8 mouse cellular contexts compared by ENCODE assay signal in the genomic region with DNA sequence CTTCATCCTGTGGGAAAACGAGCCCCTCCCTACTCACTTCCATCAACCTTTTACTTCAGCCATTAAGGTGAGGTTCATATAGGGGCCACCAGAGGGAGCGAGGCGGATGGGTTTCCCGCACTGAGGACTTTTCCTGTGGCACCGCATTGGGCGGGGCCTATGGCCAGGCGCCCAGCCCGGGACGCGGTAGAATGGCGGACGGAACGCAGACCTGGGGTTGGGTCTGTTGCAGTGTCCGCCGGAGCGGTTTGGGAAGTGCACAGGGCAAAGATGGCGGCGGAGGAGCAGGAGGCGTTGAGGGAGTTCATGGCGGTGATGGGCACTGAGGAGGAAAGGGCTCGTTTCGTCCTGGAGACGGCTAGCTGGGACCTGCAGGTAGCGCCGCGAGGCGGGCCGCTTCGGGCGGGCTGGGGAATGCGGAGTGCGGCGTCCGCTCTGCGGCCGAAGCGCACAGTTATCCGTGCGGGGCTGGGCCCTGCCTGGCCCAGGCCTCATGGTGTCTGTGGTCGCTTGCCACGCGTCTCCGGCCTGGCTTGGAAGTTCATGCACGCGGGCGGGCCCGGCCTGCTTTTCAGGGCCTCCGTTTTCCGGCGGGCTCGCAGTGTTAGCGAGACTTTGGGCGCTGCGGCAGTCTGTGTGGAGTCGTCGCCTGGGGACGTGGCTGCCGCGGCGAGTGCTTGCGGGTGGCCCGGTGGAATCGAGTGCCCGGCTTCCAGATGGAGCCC.
DNase-seq lines count a peak whose midpoint lies in the region; ATAC-seq and TF ChIP-seq lines count a peak whose summit lies in the region.
"Not testable (repeated sequence)": the region's sequence is repeated elsewhere in the genome, so short reads cannot be mapped to it uniquely, and the experiment has no call there.

No protein-coding gene starts in this region.

- TF ChIP-seq POLR2A in CH12.LX (IDR thresholded peaks at IDR 0.05; ENCODE audit: low read depth, low read length) = peak; percentile 48; the same call in 1 of the 2 replicates

- not testable (repeated sequence) for H3K4me2 ChIP-seq in CH12.LX (ENCODE audit: insufficient read depth, low read depth, poor library complexity, severe bottlenecking)
- peak overlapping the region; percentile 40 for H3K4me2 ChIP-seq in forebrain, embryonic 16.5 days (ENCODE audit: low read length)
- H3K4me2 ChIP-seq in liver, embryonic 15.5 days = peak overlapping the region; percentile 70
- peak overlapping the region; percentile 55 for H3K4me2 ChIP-seq in neural tube, embryonic 12.5 days (replicated peaks)

- not testable (repeated sequence) for H3K36me3 ChIP-seq in CH12.LX (replicated peaks in 1 of 2; ENCODE audit: control insufficient read depth in 1 of 2, insufficient read depth in 1 of 2, low read length in 1 of 2); forebrain, embryonic 16.5 days (ENCODE audit: control insufficient read depth, insufficient read depth); liver, embryonic 15.5 days (replicated peaks); neural tube, embryonic 12.5 days

- peak overlapping the region; percentile 97 for H3K9ac ChIP-seq in CH12.LX (ENCODE audit: insufficient read depth, low read depth)
- H3K9ac ChIP-seq in forebrain, embryonic 16.5 days (replicated peaks; ENCODE audit: low read depth, low read length) = peak overlapping the region; percentile 80
- peak overlapping the region; percentile 78 for H3K9ac ChIP-seq in liver, embryonic 15.5 days
- peak overlapping the region; percentile 79 for H3K9ac ChIP-seq in neural tube, embryonic 12.5 days

- dilution Hi-C loops in CH12.LX (cut with MboI; ENCODE audit: extremely low pct_ligation_motif_present, extremely low pct_unique_long_range_greater_than_20kb, low sequenced_read_pairs) = not testable (repeated sequence)

- H3K9me3 ChIP-seq in CH12.LX (replicated peaks; ENCODE audit: low read length); forebrain, embryonic 16.5 days (ENCODE audit: control insufficient read depth, low read length); liver, embryonic 15.5 days (replicated peaks); neural tube, embryonic 12.5 days: not testable (repeated sequence)

- not testable (repeated sequence) for H3K27me3 ChIP-seq in CH12.LX (replicated peaks); forebrain, embryonic 16.5 days (replicated peaks; ENCODE audit: control insufficient read depth, insufficient read depth, low read length); liver, embryonic 15.5 days; neural tube, embryonic 12.5 days (replicated peaks)

- peak in 1 of 2 experiments; percentile 34; a peak in 2 of 4 replicates for TF ChIP-seq CTCF in CH12.LX (conservative IDR thresholded peaks at IDR 0.05 in 1 of 2, IDR thresholded peaks at IDR 0.05 in 1 of 2; ENCODE audit: low read depth in 2 of 2, low read length in 2 of 2)

- ATAC-seq in forebrain, embryonic 16.5 days = peak; percentile 100
- ATAC-seq in liver, embryonic 15.5 days (ENCODE audit: insufficient read depth) = peak; percentile 100
- peak; percentile 100 for ATAC-seq in neural tube, embryonic 12.5 days (ENCODE audit: low FRiP score, low read depth)

- H3K4me1 ChIP-seq in CH12.LX (ENCODE audit: control insufficient read depth in 1 of 2, insufficient read depth in 2 of 2); forebrain, embryonic 16.5 days (replicated peaks; ENCODE audit: control insufficient read depth, insufficient read depth, low read length); liver, embryonic 15.5 days (replicated peaks); neural tube, embryonic 12.5 days: not testable (repeated sequence)

- intact Hi-C loops in heart, postnatal 25 days (cut with DNase I) = not testable (repeated sequence)

- WGBS in forebrain, embryonic 16.5 days = 13% methylated on average over 60 of the region's 64 CpGs
- 10% methylated on average over 64 of the region's 64 CpGs for WGBS in liver, embryonic 15.5 days (ENCODE audit: insufficient replicate concordance)
- 11% methylated on average over 64 of the region's 64 CpGs for WGBS in neural tube, embryonic 12.5 days

- TF ChIP-seq RAD21 in CH12.LX (IDR thresholded peaks at IDR 0.05; ENCODE audit: low read depth, low read length) = not testable (repeated sequence)

- H3K4me3 ChIP-seq in CH12.LX (replicated peaks in 1 of 3; ENCODE audit: low read depth in 2 of 3, low read length in 2 of 3, poor library complexity in 1 of 3) = peak overlapping the region in 2 of 3 experiments; percentile 56 to 90
- H3K4me3 ChIP-seq in forebrain, embryonic 16.5 days (replicated peaks; ENCODE audit: low read length) = peak overlapping the region; percentile 55
- H3K4me3 ChIP-seq in liver, embryonic 15.5 days (replicated peaks) = peak overlapping the region; percentile 67
- peak overlapping the region; percentile 66 for H3K4me3 ChIP-seq in neural tube, embryonic 12.5 days

- not testable (repeated sequence) for H3K79me2 ChIP-seq in CH12.LX (replicated peaks; ENCODE audit: control insufficient read depth, extremely low read depth, insufficient read depth, poor library complexity, severe bottlenecking)

- peak; percentile 6 for DNase-seq in CH12.LX (ENCODE audit: extremely low read depth)
- peak; percentile 98 for DNase-seq in cerebellum, adult 11-12 months
- peak; percentile 96 for DNase-seq in heart, postnatal 25 days (ENCODE audit: low spot score)
- peak; percentile 97 for DNase-seq in layer of hippocampus, adult 11-12 months (ENCODE audit: low spot score)
- peak; percentile 16 for DNase-seq in telencephalon, adult 2 months (ENCODE audit: low read depth, low spot score)

- peak overlapping the region; percentile 9; the same call in 1 of the 2 replicates for H3K27ac ChIP-seq in CH12.LX (ENCODE audit: insufficient read depth, low read depth)
- H3K27ac ChIP-seq in forebrain, embryonic 16.5 days (ENCODE audit: low read length) = peak overlapping the region; percentile 74
- not testable (repeated sequence) for H3K27ac ChIP-seq in liver, embryonic 15.5 days (replicated peaks); neural tube, embryonic 12.5 days

- in situ Hi-C loops in CH12.LX (cut with MboI; ENCODE audit: low pct_ligation_motif_present, low pct_unique_long_range_greater_than_20kb, low sequenced_read_pairs) = not testable (repeated sequence)

- not testable (repeated sequence) for TF ChIP-seq EP300 in CH12.LX (IDR thresholded peaks at IDR 0.05; ENCODE audit: low read length)

TF ChIP-seq in CH12.LX, 34 proteins besides CTCF, POLR2A, EP300 and RAD21:
- TF ChIP-seq TCF12 (IDR thresholded peaks at IDR 0.05; ENCODE audit: low read depth, low read length) = peak; percentile 44; the same call in 1 of the 2 replicates
- TF ChIP-seq HCFC1 (IDR thresholded peaks at IDR 0.05; ENCODE audit: low read depth, low read length) = peak; percentile 44; the same call in 1 of the 2 replicates
- 0 out of 2 replicates have a peak, but pooled peaks have one; percentile 19 for TF ChIP-seq TBP (conservative IDR thresholded peaks at IDR 0.05; ENCODE audit: low read depth, low read length)

Comparison
In these comparisons a context has a peak if more than half of its experiments do, and no peak if none do; other contexts are left out.
1. DNase-seq: peak in every context shown above with its lines; median percentile 98 in cerebellum, adult 11-12 months; 97 in layer of hippocampus, adult 11-12 months; 96 in heart, postnatal 25 days; 16 in telencephalon, adult 2 months; 6 in CH12.LX.